Mouse (Mus musculus): ENCODE measurements around the gene Stub1.

The Stub1 gene

GRCm38 (mm10) chr17:25791843-25792527 is 41.2 kb downstream of the Stub1 start:
- peak; percentile 80 to 87 for DNase-seq (ENCODE audit: low read depth in 2 of 2, low spot score in 2 of 2)

GRCm38 (mm10) chr17:25791320-25791842 is 41.8 kb downstream of the Stub1 start:
- DNase-seq (ENCODE audit: low read depth in 2 of 2, low spot score in 2 of 2), result no peak

- no peak for DNase-seq (ENCODE audit: low read depth in 2 of 2, low spot score in 2 of 2)
These were observed 46.3 kb downstream of the Stub1 start for GRCm38 (mm10) chr17:25786781-25787504.

- no peak for DNase-seq (ENCODE audit: low read depth in 2 of 2, low spot score in 2 of 2)
These were observed 46.9 kb downstream of the Stub1 start, which contains the start of gene Ccdc78 for GRCm38 (mm10) chr17:25786280-25786679. TSS of gene Ccdc78 (plus strand) at chr17:25786580.

- peak; percentile 94 for DNase-seq (ENCODE audit: low read depth in 2 of 2, low spot score in 2 of 2)
These were observed 47.9 kb downstream of the Stub1 start, which contains the start of gene Haghl for GRCm38 (mm10) chr17:25785281-25785745. TSS of gene Haghl (minus strand) at chr17:25785673.

GRCm38 (mm10) chr17:25783861-25784574 is 49.2 kb downstream of the Stub1 start:
- DNase-seq (ENCODE audit: low read depth in 2 of 2, low spot score in 2 of 2), result no peak

GRCm38 (mm10) chr17:25783086-25783485 is 50.1 kb downstream of the Stub1 start:
- no peak for DNase-seq (ENCODE audit: low read depth in 2 of 2, low spot score in 2 of 2)

- DNase-seq (ENCODE audit: low read depth in 2 of 2, low spot score in 2 of 2), result no peak
These were observed 51.9 kb downstream of the Stub1 start for GRCm38 (mm10) chr17:25781339-25781738.

All from CD8-positive naive resting alpha-beta T cell, adult 2 months (primary cell).